24 mouse cellular contexts compared by ENCODE assay signal in the genomic region with DNA sequence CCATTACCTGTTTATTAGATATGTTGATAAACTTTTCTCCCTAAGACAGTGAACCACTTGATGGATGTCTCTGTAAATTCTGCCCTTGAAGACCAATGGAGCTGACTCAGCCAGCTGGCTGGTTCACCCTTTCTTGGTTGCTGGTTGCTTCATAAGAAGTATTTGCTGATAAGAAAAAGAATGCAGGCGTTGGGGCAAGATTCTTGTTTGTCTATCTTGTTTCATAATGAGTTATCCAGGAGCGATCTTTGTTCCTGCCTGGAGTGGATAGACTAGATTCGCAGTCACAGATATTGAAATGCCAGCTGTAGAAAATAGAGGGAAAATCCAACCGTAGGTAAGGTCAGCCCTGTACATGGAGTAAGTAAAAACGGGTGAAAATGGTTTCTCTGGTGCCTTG.
A peak's percentile ranks its signal among the peaks of the same experiment; 100 is the strongest.
DNase-seq lines count a peak whose midpoint lies in the region; ATAC-seq and TF ChIP-seq lines count a peak whose summit lies in the region.
"Had no signal": no experiment of that assay in that cellular context is flagged by ENCODE, and none has a peak within 500 bp of the region (broad histone marks: within the 10 kb centered on the region; RNA-seq: fewer than 3 reads in every experiment).

No protein-coding gene starts in this region.

- no peak for DNase-seq in liver, postnatal 0 days
- no peak for DNase-seq in liver, embryonic 11.5 days (ENCODE audit: low spot score)
- DNase-seq in urinary bladder, postnatal 14 days (ENCODE audit: low spot score): peak; percentile 13
- no peak for DNase-seq in urinary bladder, postnatal 4 days (ENCODE audit: low spot score in 2 of 2)
- DNase-seq: adrenal gland, adult 8-10 months; adrenal gland, postnatal 14 days; adrenal gland, postnatal 36 days; B cell, adult 2 months; cerebellum, adult 11-12 months; cerebellum, adult 2 months; cerebellum, adult 9-10 months; cerebellum, postnatal 10 days; cerebellum, postnatal 25 days had no signal

- no peaks in the 10 kb centered on the region for H3K36me3 ChIP-seq in intestine, embryonic 16.5 days (ENCODE audit: control insufficient read depth, insufficient read depth, low read length)
- no peaks in the 10 kb centered on the region for H3K36me3 ChIP-seq in intestine, embryonic 15.5 days
- H3K36me3 ChIP-seq in liver, postnatal 0 days (replicated peaks; ENCODE audit: insufficient read depth, low read length): 0 out of 2 replicates have a peak, but pooled peaks cover 3% of the 10 kb centered on the region
- H3K36me3 ChIP-seq in liver, embryonic 11.5 days (ENCODE audit: control insufficient read depth, insufficient read depth, low read length): no peaks in the 10 kb centered on the region

- 73% methylated on average over 5 of the region's 5 CpGs for WGBS in intestine, embryonic 16.5 days
- WGBS in intestine, embryonic 15.5 days: 81% methylated on average over 5 of the region's 5 CpGs
- WGBS in liver, postnatal 0 days (ENCODE audit: insufficient replicate concordance): 59% methylated on average over 5 of the region's 5 CpGs
- WGBS in liver, embryonic 11.5 days: 73% methylated on average over 5 of the region's 5 CpGs

- no peak for TF ChIP-seq EP300 in liver, postnatal 0 days (IDR thresholded peaks at IDR 0.05; ENCODE audit: low read depth)

- H3K9me3 ChIP-seq in intestine, embryonic 16.5 days (ENCODE audit: control insufficient read depth, low read length): no peaks in the 10 kb centered on the region
- H3K9me3 ChIP-seq in intestine, embryonic 15.5 days: no peaks in the 10 kb centered on the region
- H3K9me3 ChIP-seq in liver, postnatal 0 days (ENCODE audit: low read length): no peaks in the 10 kb centered on the region
- no peaks in the 10 kb centered on the region for H3K9me3 ChIP-seq in liver, embryonic 11.5 days (ENCODE audit: control insufficient read depth, low read length)
- H3K9me3 ChIP-seq: embryonic facial prominence, embryonic 10.5 days; forebrain, embryonic 13.5 days; G1E had no signal

- peaks cover 14% of the 10 kb centered on the region for H3K4me1 ChIP-seq in intestine, embryonic 16.5 days (ENCODE audit: control insufficient read depth, insufficient read depth, low read length)
- no peaks in the 10 kb centered on the region; the same call in 1 of the 2 replicates for H3K4me1 ChIP-seq in intestine, embryonic 15.5 days (replicated peaks)
- H3K4me1 ChIP-seq in liver, postnatal 0 days (ENCODE audit: insufficient read depth): peaks cover 4% of the 10 kb centered on the region; the same call in 1 of the 2 replicates
- H3K4me1 ChIP-seq in liver, embryonic 11.5 days (replicated peaks; ENCODE audit: control insufficient read depth, insufficient read depth, low read length): peaks cover 27% of the 10 kb centered on the region
- H3K4me1 ChIP-seq: forebrain, embryonic 13.5 days; forebrain, embryonic 15.5 days had no signal

- no peak overlapping the region for H3K4me3 ChIP-seq in intestine, embryonic 16.5 days (ENCODE audit: low read length)
- H3K4me3 ChIP-seq in intestine, embryonic 15.5 days (replicated peaks): no peak overlapping the region
- no peak overlapping the region for H3K4me3 ChIP-seq in liver, postnatal 0 days (ENCODE audit: low read depth, low read length)
- no peak overlapping the region for H3K4me3 ChIP-seq in liver, embryonic 11.5 days (ENCODE audit: low read depth, low read length)
- H3K4me3 ChIP-seq: embryonic facial prominence, embryonic 10.5 days; embryonic facial prominence, embryonic 12.5 days; forebrain, embryonic 13.5 days; forebrain, embryonic 15.5 days had no signal

- ATAC-seq in intestine, embryonic 16.5 days: 0 out of 2 replicates have a peak, but pooled peaks have one; percentile 14
- ATAC-seq in intestine, embryonic 15.5 days: no peak
- ATAC-seq in liver, postnatal 0 days: no peak
- no peak for ATAC-seq in liver, embryonic 11.5 days (replicated peaks; ENCODE audit: low FRiP score)
- ATAC-seq: activated CD4-positive, CD25-positive, alpha-beta regulatory T cell, adult 4 months; CD4-positive, CD25-positive, alpha-beta regulatory T cell, adult 4 months; forebrain, embryonic 13.5 days; forebrain, embryonic 15.5 days; Patski had no signal

- no peak overlapping the region for H3K27ac ChIP-seq in intestine, embryonic 16.5 days (ENCODE audit: low read length)
- no peak overlapping the region for H3K27ac ChIP-seq in intestine, embryonic 15.5 days
- H3K27ac ChIP-seq in liver, postnatal 0 days (ENCODE audit: low read depth): 0 out of 2 replicates have a peak overlapping the region, but pooled peaks have one; percentile 29
- no peak overlapping the region for H3K27ac ChIP-seq in liver, embryonic 11.5 days (ENCODE audit: low read depth, low read length)
- H3K27ac ChIP-seq: embryonic facial prominence, embryonic 10.5 days; embryonic facial prominence, embryonic 12.5 days; forebrain, embryonic 13.5 days; forebrain, embryonic 15.5 days had no signal

- no peak overlapping the region for H3K9ac ChIP-seq in intestine, embryonic 16.5 days (ENCODE audit: low read depth, low read length)
- no peak overlapping the region for H3K9ac ChIP-seq in intestine, embryonic 15.5 days
- H3K9ac ChIP-seq in liver, postnatal 0 days (replicated peaks): no peak overlapping the region
- no peak overlapping the region for H3K9ac ChIP-seq in liver, embryonic 11.5 days (ENCODE audit: low read depth, low read length)
- H3K9ac ChIP-seq: embryonic facial prominence, embryonic 12.5 days; forebrain, embryonic 13.5 days; forebrain, embryonic 15.5 days had no signal

- no peak overlapping the region for H3K4me2 ChIP-seq in intestine, embryonic 16.5 days (ENCODE audit: low read depth, low read length)
- H3K4me2 ChIP-seq in intestine, embryonic 15.5 days (replicated peaks): no peak overlapping the region
- H3K4me2 ChIP-seq in liver, postnatal 0 days (ENCODE audit: low read depth, low read length): no peak overlapping the region
- no peak overlapping the region for H3K4me2 ChIP-seq in liver, embryonic 11.5 days
- H3K4me2 ChIP-seq: embryonic facial prominence, embryonic 12.5 days; forebrain, embryonic 13.5 days; forebrain, embryonic 15.5 days had no signal

- TF ChIP-seq CTCF in liver, postnatal 0 days (IDR thresholded peaks at IDR 0.05; ENCODE audit: low read depth): no peak

- H3K27me3 ChIP-seq in intestine, embryonic 16.5 days (replicated peaks; ENCODE audit: control insufficient read depth, insufficient read depth, low read length): no peaks in the 10 kb centered on the region
- H3K27me3 ChIP-seq in intestine, embryonic 15.5 days (replicated peaks): no peaks in the 10 kb centered on the region
- H3K27me3 ChIP-seq in liver, postnatal 0 days (ENCODE audit: insufficient read depth, low read length): no peaks in the 10 kb centered on the region
- no peaks in the 10 kb centered on the region for H3K27me3 ChIP-seq in liver, embryonic 11.5 days (replicated peaks; ENCODE audit: control insufficient read depth, insufficient read depth, low read length)
- H3K27me3 ChIP-seq: CH12.LX; embryonic facial prominence, embryonic 12.5 days; forebrain, embryonic 13.5 days; forebrain, embryonic 15.5 days; Patski had no signal
